Mouse (Mus musculus): ENCODE measurements at regions not wholly inside any gene's neighbourhood (a gene's known extent, or its start where the extent isn't known, plus 50 kb on each side); places are given as distances from the start of the nearest gene placed in this dataset.

GRCm38 (mm10) chr1:71764951-71765350, 112.0 kb upstream of the Fn1 start:
- no peak for DNase-seq

- peak; percentile 12 for DNase-seq
Measured at GRCm38 (mm10) chr1:71763530-71763929, 110.5 kb upstream of the Fn1 start.

- no peak for DNase-seq
Measured at GRCm38 (mm10) chr1:71760342-71760741, 107.3 kb upstream of the Fn1 start.

- DNase-seq, result no peak
Measured at GRCm38 (mm10) chr1:71757236-71757635, 104.2 kb upstream of the Fn1 start.

- no peak for DNase-seq
Measured at GRCm38 (mm10) chr1:71756159-71756558, 103.2 kb upstream of the Fn1 start.

- no peak for DNase-seq
Measured at GRCm38 (mm10) chr1:71755435-71755834, 102.4 kb upstream of the Fn1 start.

GRCm38 (mm10) chr1:71752351-71752750, 99.4 kb upstream of the Fn1 start:
- DNase-seq, result no peak

- DNase-seq, result no peak
Measured at GRCm38 (mm10) chr1:71751601-71752000, 98.6 kb upstream of the Fn1 start.

- no peak for DNase-seq
Measured at GRCm38 (mm10) chr1:71735606-71736005, 82.6 kb upstream of the Fn1 start.

GRCm38 (mm10) chr1:71731623-71732022, 78.6 kb upstream of the Fn1 start:
- DNase-seq, result no peak

GRCm38 (mm10) chr1:71731011-71731410, 78.0 kb upstream of the Fn1 start:
- DNase-seq, result no peak

- DNase-seq, result no peak
Measured at GRCm38 (mm10) chr1:71728852-71729347, 75.9 kb upstream of the Fn1 start.

GRCm38 (mm10) chr1:71723816-71724215, 70.8 kb upstream of the Fn1 start:
- no peak for DNase-seq

- DNase-seq, result no peak
Measured at GRCm38 (mm10) chr1:71723039-71723397, 70.0 kb upstream of the Fn1 start.

GRCm38 (mm10) chr1:71722211-71723038, 69.4 kb upstream of the Fn1 start:
- no peak for DNase-seq
